Mouse (Mus musculus) leukemia stem cell, adult 10-12 weeks (primary cell): ENCODE measurements around the gene Sema4f. TPM values are rescaled to one million over a fixed set of nuclear protein-coding genes. Genes with fewer than 3 reads are reported as not detected.

ENCODE experiments used
- polyA plus RNA-seq: library from polyadenylated mRNA; stranded (reverse); fragments of >175 nt; gene quantifications from 2 replicates; pipeline ENCODE4 v1.2.3, GENCODE M21; 2012; ENCODE audit warnings: low replicate concordance

Sema4f gene
- polyA plus RNA-seq = 0.32 and 0.74 TPM in 2 replicates

DNA sequence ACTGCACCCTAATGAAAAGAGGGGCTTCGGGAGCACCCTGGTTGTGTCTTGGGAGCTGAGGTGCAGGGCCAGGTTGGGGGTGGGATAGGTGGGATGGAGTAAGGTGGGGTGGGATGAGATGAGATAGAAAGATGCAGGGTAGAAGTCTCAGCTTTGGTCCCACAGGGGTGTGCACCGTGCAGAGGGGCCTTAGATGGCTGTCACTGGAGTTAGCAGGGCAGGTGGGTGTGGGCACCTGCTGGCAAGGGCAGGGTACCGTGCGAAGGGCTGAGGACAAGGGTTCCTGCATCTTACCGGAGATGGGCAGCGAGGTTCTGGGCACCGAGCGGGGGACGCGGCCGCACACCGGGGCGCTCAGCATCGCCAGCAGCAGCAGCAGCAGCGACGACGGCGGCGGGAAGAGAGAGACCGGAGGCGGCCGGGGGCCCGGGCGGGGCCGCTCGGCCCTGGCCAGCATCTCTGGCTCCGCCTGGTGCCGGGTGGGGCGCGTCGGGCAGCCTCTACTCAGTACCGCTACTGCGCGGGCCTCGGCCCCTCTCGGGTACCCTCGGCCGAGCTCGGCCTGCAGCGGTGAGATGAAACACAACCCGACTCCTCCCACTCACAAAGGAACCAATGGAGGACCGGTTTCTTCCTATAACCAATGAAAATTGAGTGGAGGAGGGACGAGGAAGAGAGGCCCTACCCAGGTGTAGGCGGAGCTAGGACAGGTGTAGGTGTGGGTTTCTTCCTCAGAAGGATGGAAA, at the start of gene Sema4f:
TSS of gene Sema4f (minus strand) at position 603 of the 746 bp plus-strand sequence.

DNA sequence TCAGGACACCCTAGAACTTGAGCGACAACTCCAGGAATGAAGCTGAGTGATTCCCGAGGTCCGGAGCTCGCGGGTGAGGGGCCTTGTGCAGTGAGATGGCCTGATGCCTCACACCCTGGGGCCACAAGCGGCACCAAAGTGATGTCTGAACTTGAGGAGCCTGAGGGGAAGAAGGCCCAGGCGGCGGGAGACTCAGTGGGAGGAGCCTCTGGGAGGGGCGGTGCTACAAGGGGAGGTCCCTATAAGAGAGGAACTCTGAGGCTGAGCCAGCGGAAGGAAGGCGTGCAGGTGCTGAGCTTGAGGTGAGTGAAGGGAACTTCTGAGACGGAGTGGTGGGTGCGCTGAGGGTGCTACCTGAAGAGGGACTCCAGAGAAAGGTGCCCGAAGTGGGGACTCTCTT, 7.1 kb upstream of the Sema4f start, which contains the start of gene M1ap:
TSS of gene M1ap (plus strand) at position 252 of the 400 bp plus-strand sequence.

Other genes starting within 250 kb of the Sema4f start
- gene Pole4, start 234.4 kb downstream of the Sema4f start, polyA plus RNA-seq = 38.5 and 69.3 TPM in 2 replicates
- 0.84 and 1.4 TPM in 2 replicates for gene Hk2, start 165.3 kb downstream of the Sema4f start, polyA plus RNA-seq
- gene M1ap, start 7.1 kb upstream of the Sema4f start, polyA plus RNA-seq = 3.3 and 20.7 TPM in 2 replicates
- 104 and 126 TPM in 2 replicates for gene Dok1, start 93.7 kb upstream of the Sema4f start, polyA plus RNA-seq
- 0.38 and 0.65 TPM in 2 replicates for gene Loxl3, start 94.4 kb upstream of the Sema4f start, polyA plus RNA-seq
- gene Aup1, start 114.8 kb upstream of the Sema4f start, polyA plus RNA-seq = 2,900 and 3,028 TPM in 2 replicates
- gene Htra2, start 115.5 kb upstream of the Sema4f start, polyA plus RNA-seq = 109 and 120 TPM in 2 replicates
- 0.99 and 1.8 TPM in 2 replicates for gene Dqx1, start 118.1 kb upstream of the Sema4f start, polyA plus RNA-seq
- 0.15 TPM in 1 of 2 replicates, not detected in the other for gene Tlx2, start 130.5 kb upstream of the Sema4f start, polyA plus RNA-seq
- 15.7 and 19.3 TPM in 2 replicates for gene Pcgf1, start 138.1 kb upstream of the Sema4f start, polyA plus RNA-seq
- gene Lbx2, start 146.6 kb upstream of the Sema4f start, polyA plus RNA-seq = 0.77 TPM in 1 of 2 replicates, not detected in the other
- gene Ccdc142, start 161.8 kb upstream of the Sema4f start, polyA plus RNA-seq = 5.3 and 13.7 TPM in 2 replicates
- gene Gm42688, start 161.8 kb upstream of the Sema4f start, polyA plus RNA-seq = 5.9 and 8.9 TPM in 2 replicates
- gene Mrpl53, start 169.3 kb upstream of the Sema4f start, polyA plus RNA-seq = 27.5 and 42.2 TPM in 2 replicates
- 479 and 532 TPM in 2 replicates for gene Mogs, start 175.7 kb upstream of the Sema4f start, polyA plus RNA-seq
- 40.1 and 107 TPM in 2 replicates for gene Wbp1, start 181.8 kb upstream of the Sema4f start, polyA plus RNA-seq
- 180 and 401 TPM in 2 replicates for gene Ino80b, start 185.7 kb upstream of the Sema4f start, polyA plus RNA-seq
- gene Rtkn, start 195.7 kb upstream of the Sema4f start, polyA plus RNA-seq = 1.6 and 2.5 TPM in 2 replicates
- gene Wdr54, start 216.6 kb upstream of the Sema4f start, polyA plus RNA-seq = 0.56 TPM in 1 of 2 replicates, not detected in the other
- gene 1700003E16Rik, start 216.6 kb upstream of the Sema4f start, polyA plus RNA-seq = 0.08 TPM in 1 of 2 replicates, not detected in the other
- 545 and 1,010 TPM in 2 replicates for gene Dctn1, start 226.2 kb upstream of the Sema4f start, polyA plus RNA-seq